Mouse (Mus musculus) lung, postnatal 14 days (tissue): ENCODE results near the gene Filip1.

Experiments
- DNase-seq: peaks from one replicate; pipeline ENCODE4 v3.0.0; 2021

Filip1 gene

DNA sequence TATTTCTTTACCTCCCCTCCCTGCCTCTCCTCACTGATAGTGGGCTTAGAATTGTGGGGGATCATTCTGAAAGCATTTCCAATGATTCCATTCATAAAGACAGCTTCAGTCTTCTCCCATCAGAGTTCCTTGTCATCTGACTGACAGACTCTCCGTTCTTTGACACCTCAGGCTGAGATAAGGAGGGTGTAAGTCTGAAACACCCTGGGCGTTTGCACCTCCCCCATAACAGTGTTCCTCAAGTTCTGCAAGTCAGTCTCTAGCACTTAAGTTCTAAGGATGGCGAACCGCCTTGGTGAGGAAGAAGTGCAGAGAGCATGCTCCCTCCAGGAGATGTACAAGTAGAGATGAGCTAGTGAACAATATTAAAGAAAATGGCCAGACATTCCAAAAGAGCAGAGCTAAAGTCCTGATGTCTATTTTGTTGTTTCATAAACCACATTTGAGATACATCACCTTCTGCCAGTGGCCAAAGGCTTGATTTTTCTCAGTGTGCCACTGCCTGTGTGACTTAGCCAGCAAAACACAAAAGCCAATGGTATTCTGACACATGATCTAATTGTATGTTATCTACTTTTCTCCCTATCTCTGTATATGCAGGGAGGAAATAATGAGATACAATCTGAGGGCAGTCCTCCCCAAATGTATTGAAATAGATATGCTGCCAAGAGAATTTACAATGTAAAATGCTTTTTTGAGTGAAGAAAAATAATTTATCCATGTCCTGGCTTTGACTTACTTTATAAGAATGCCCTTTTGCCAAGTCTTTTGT lies 118.6 kb downstream of the Filip1 start:
- no peak for DNase-seq

- DNase-seq, result no peak
Measured at GRCm38 (mm10) chr9:79892183-79892582, 120.5 kb downstream of the Filip1 start.

- no peak for DNase-seq
Measured at GRCm38 (mm10) chr9:79890488-79890887, 122.2 kb downstream of the Filip1 start.

- no peak for DNase-seq
Measured at GRCm38 (mm10) chr9:79889132-79889531, 123.5 kb downstream of the Filip1 start.

- peak; percentile 16 for DNase-seq
Measured at GRCm38 (mm10) chr9:79885244-79886210, 127.1 kb downstream of the Filip1 start.

DNA sequence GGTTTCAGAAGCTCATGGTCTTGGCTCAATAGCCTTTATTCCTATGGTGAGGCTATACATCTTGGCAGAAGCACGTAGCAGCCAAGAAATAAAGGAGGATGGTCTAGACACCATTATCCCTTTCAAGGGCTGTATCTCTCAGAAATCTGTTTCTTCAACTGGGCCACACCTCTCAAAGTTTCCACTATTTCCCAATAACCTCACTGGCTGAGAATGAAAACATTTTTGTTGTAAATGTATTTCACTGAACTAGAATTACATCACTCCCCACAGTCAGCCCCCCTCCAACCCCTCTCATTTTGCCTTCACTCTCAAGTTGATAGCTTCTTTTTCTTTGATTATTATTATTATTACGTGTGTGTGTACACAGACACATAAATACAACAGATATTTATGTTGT lies 129.5 kb downstream of the Filip1 start:
- no peak for DNase-seq

GRCm38 (mm10) chr9:79880031-79880430 lies 132.6 kb downstream of the Filip1 start:
- no peak for DNase-seq

DNA sequence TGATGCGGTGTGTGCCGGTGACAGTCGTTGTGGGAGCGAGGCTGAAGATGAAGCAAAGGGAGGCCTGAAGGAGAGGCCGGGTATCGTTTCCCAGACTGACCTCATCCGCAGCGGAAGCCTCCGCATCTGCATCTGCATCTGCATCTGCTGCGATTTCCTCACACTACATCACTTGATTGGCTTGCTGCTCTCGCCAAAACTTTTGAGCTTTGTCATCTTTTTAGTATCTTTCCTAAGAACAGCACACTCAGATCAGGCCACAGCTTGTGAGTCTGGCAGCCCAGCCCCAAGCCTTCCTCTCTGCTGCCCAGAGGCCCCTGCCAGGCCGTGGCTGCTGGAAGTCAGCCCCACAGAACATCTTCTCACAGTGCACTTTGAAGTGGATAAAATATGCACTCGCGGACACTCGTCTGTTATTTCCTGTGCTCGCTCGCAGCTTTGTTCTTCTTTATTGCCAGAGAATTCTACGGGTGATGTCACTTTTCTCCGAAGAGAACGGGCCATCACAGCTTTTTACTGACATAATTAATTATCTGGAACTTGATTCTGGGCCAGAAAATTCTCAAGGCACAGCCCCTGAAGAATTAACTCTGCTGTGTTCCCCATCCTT lies 137.0 kb downstream of the Filip1 start:
- DNase-seq, result peak; percentile 68

DNA sequence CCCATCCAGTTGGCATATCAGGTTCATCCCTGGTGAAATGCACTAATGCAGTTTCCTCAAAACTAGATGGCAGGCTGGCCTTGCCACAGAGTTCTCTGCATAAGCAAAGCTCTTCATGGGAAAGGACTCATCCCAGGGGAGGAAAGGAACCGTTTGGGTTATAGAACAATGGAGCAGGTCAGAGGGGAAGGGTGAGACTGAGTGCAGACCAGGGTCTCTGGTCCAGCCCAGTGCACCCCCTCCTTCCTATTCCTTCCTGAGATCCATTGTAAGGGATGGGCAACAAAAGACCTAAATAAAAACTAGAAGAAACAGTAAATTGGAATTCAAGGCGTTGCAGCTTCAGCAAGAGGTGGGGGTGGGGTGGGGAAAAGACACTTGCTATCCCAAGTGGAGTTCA lies 140.1 kb downstream of the Filip1 start:
- no peak for DNase-seq

GRCm38 (mm10) chr9:79869512-79869911 lies 143.1 kb downstream of the Filip1 start:
- no peak for DNase-seq

DNA sequence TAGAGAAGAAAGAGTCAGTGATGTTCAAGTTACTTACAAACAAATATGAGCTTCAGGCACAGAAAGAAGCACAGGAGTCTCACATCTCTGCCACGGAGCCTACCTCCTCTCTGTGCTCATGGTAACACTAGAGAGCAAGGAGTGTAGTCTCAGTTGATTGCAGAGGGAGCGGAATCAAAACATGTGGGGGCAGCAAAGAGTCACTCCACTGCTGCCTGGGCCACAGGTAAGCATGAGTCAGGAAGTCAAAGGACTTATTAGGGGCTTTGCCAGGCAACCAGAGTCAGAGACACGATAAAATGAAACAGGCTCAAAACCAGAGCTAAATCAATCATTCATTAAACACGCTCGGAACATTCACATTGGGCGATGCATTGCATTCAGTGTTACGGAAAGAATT lies 146.7 kb downstream of the Filip1 start:
- peak; percentile 34 for DNase-seq

- DNase-seq, result no peak
Measured at GRCm38 (mm10) chr9:79862544-79862943, 150.1 kb downstream of the Filip1 start.

GRCm38 (mm10) chr9:79847099-79847498 lies 165.6 kb downstream of the Filip1 start:
- no peak for DNase-seq

- no peak for DNase-seq
Measured at GRCm38 (mm10) chr9:79842615-79843014, 170.0 kb downstream of the Filip1 start.

GRCm38 (mm10) chr9:79842028-79842427 lies 170.6 kb downstream of the Filip1 start:
- no peak for DNase-seq

GRCm38 (mm10) chr9:79831294-79831693 lies 181.4 kb downstream of the Filip1 start:
- DNase-seq, result no peak

- DNase-seq, result no peak
Measured at GRCm38 (mm10) chr9:79830874-79831273, 181.8 kb downstream of the Filip1 start.

- DNase-seq, result peak; percentile 40
Measured at GRCm38 (mm10) chr9:79829842-79830800, 182.5 kb downstream of the Filip1 start.

DNA sequence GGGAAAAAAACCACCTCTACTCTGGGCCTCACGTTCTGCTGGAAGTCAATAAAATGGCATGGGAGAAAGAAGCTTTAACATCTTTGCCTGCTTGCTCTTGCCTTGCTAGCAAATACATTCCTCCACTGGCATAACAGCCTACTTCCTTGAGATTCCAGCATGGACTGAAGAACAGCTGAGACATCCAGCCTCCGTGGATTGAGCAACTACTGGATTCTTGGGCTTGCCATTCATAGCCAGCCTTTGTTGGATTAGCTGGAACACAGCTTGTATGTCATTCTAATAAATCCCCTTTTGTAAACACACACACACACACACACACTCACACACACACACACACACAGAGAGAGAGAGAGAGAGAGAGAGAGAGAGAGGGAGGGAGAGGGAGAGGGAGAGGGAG lies 185.6 kb downstream of the Filip1 start:
- DNase-seq, result no peak

DNA sequence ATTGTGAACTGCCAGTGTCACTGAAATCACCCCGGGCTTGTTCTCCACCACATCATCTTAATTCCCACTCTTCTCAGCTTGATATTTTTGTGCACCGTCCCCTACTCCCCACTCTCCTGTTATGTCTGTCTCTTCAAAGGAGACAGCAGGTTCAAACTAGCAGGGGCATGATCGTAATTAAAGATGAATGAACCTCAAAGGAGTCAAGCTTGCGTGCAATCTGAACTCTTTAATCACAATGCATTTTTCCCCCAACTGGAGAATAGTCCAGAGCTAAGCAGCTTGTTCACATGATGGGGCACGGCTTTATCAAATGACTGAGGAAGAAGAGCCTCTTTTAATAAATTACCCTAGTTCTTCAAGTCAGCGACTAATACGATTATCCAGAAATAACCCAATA lies 187.1 kb downstream of the Filip1 start:
- DNase-seq, result no peak

DNA sequence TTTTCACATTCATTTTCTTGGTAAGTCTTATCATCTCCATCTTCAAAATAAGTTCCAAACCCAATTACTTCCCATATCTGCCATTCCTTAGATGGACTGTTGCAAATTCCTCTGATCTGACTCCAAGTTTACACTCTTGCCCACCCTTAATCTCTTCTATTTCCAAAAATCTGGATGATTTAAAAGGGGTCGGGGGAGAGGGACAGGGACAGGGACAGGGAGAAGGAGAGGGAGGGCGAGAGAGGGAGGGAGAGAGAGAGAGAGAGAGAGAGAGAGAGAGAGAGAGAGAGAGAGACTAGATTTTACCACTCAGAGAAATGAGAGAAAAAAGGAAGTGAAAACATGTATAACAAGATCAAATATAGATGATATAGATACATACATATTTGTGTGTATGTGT lies 188.8 kb downstream of the Filip1 start:
- DNase-seq, result no peak

DNA sequence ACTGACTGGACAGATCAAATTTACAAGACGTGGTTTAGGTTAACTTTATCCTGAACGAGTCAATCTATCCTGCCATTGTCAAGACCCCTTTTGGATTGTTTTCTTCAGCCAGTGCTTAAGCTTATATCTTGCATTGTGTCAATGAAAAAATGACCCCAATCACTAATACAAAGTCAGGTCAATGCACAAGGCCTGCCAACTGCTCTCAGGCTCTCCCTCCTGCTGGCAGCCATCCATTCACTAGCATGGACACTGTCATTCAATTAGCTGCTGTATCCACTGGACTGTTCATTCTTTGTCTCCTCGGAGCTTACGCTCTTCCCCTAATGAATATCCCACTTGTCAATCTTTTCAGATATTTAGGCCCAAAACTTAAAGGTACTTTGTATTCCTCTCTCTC lies 189.2 kb downstream of the Filip1 start:
- no peak for DNase-seq
